Mouse (Mus musculus): ENCODE measurements around the gene Tial1. TPM values are rescaled to one million over a fixed set of nuclear protein-coding genes. Genes with fewer than 3 reads are reported as not detected.

Gene Tial1
- total RNA-seq, 2 experiments from 2014 or later: 48.4 to 174 TPM

Other genes starting within 250 kb of the Tial1 start
- gene Armc5, start 224.4 kb downstream of the Tial1 start, total RNA-seq (2015): 3.1 and 3.9 TPM in 2 replicates
- 7.0 TPM in 2 replicates for gene Armc5, start 224.4 kb downstream of the Tial1 start, total RNA-seq (2017)
- gene 9130023H24Rik, start 223.7 kb downstream of the Tial1 start, total RNA-seq (2015): 4.4 and 5.1 TPM in 2 replicates
- gene 9130023H24Rik, start 223.7 kb downstream of the Tial1 start, total RNA-seq (2017): 4.3 and 5.3 TPM in 2 replicates
- 1.1 TPM in 1 of 2 replicates, not detected in the other for gene Tgfb1i1, start 214.9 kb downstream of the Tial1 start, total RNA-seq (2015)
- gene Tgfb1i1, start 214.9 kb downstream of the Tial1 start, total RNA-seq (2017): 0.07 TPM in 1 of 2 replicates, not detected in the other
- 0.68 TPM in 1 of 2 replicates, not detected in the other for gene Slc5a2, start 196.1 kb downstream of the Tial1 start, total RNA-seq (2015)
- not detected in 2 replicates for gene Slc5a2, start 196.1 kb downstream of the Tial1 start, total RNA-seq (2017)
- 12.7 and 19.7 TPM in 2 replicates for gene BC017158, start 163.5 kb downstream of the Tial1 start, total RNA-seq (2015)
- 8.8 and 9.7 TPM in 2 replicates for gene BC017158, start 163.5 kb downstream of the Tial1 start, total RNA-seq (2017)
- 155 and 159 TPM in 2 replicates for gene Rgs10, start 43.0 kb downstream of the Tial1 start, total RNA-seq (2015)
- gene Rgs10, start 43.0 kb downstream of the Tial1 start, total RNA-seq (2017): 158 and 165 TPM in 2 replicates
- gene Bag3, start 61.9 kb upstream of the Tial1 start, total RNA-seq (2015): 8.8 and 11.1 TPM in 2 replicates
- 7.6 and 7.7 TPM in 2 replicates for gene Bag3, start 61.9 kb upstream of the Tial1 start, total RNA-seq (2017)
- 36.6 and 44.5 TPM in 2 replicates for gene Inpp5f, start 149.6 kb upstream of the Tial1 start, total RNA-seq (2015)
- 37.3 and 38.9 TPM in 2 replicates for gene Inpp5f, start 149.6 kb upstream of the Tial1 start, total RNA-seq (2017)

Measured in megakaryocyte, adult 5-6 weeks (primary cell).